Mouse (Mus musculus): ENCODE results near the gene Col18a1.

GRCm38 (mm10) chr10:77111550-77112249 lies 54.6 kb downstream of the Col18a1 start:
- no peak for TF ChIP-seq CTCF (IDR thresholded peaks at IDR 0.05; ENCODE audit: extremely low read depth, insufficient read length, insufficient replicate concordance, low read depth, low read length)
- no peak for TF ChIP-seq POLR2A (IDR thresholded peaks at IDR 0.05; ENCODE audit: low read depth, low read length)

Measured in small intestine, adult 2 months (tissue).